ENCODE assay signal across 9 mouse cellular contexts in genomic region chr11:60178506-60178905, GRCm38 (mm10). TPM values are rescaled to one million over a fixed set of nuclear protein-coding genes. Genes with fewer than 3 reads are reported as not detected.
DNase-seq lines count a peak whose midpoint lies in the region; ATAC-seq and TF ChIP-seq lines count a peak whose summit lies in the region.
"Had no signal": no experiment of that assay in that cellular context is flagged by ENCODE, and none has a peak within 500 bp of the region (broad histone marks: within the 10 kb centered on the region; RNA-seq: fewer than 3 reads in every experiment).

No protein-coding gene starts in this region.

- no peaks in the 10 kb centered on the region for H3K27me3 ChIP-seq in E14TG2a.4 (ENCODE audit: insufficient read depth, low read length)
- H3K27me3 ChIP-seq in hindbrain, embryonic 12.5 days, result no peaks in the 10 kb centered on the region
- no peaks in the 10 kb centered on the region for H3K27me3 ChIP-seq in lung, embryonic 14.5 days (ENCODE audit: insufficient read depth, low read length)

- TF ChIP-seq CTCF in E14TG2a.4 (conservative IDR thresholded peaks at IDR 0.05; ENCODE audit: low read length), result no peak
- no peak for TF ChIP-seq CTCF in lung, embryonic 14.5 days (IDR thresholded peaks at IDR 0.05; ENCODE audit: low read depth)

- H3K4me1 ChIP-seq in E14TG2a.4 (replicated peaks; ENCODE audit: low read depth, low read length), result peaks cover 82% of the 10 kb centered on the region
- H3K4me1 ChIP-seq in hindbrain, embryonic 12.5 days, result peaks cover 87% of the 10 kb centered on the region
- H3K4me1 ChIP-seq in lung, embryonic 14.5 days (ENCODE audit: insufficient read depth), result peaks cover 57% of the 10 kb centered on the region

- ATAC-seq in hindbrain, embryonic 12.5 days (ENCODE audit: low FRiP score), result no peak
- no peak for ATAC-seq in lung, embryonic 14.5 days (ENCODE audit: insufficient read depth)
- ATAC-seq in erythroblast, adult 5-6 weeks (replicated peaks; ENCODE audit: low FRiP score, poor library complexity, severe bottlenecking), result no peak

- peaks cover 32% of the 10 kb centered on the region for H3K36me3 ChIP-seq in E14TG2a.4 (ENCODE audit: insufficient read depth, low read length)
- H3K36me3 ChIP-seq in hindbrain, embryonic 12.5 days, result no peaks in the 10 kb centered on the region
- peaks cover 6% of the 10 kb centered on the region; the same call in 1 of the 2 replicates for H3K36me3 ChIP-seq in lung, embryonic 14.5 days (ENCODE audit: insufficient read depth)
- H3K36me3 ChIP-seq: midbrain, embryonic 12.5 days had no signal

- peak; percentile 54 to 79 for DNase-seq in adrenal gland, adult (ENCODE audit: inconsistent age in 2 of 2, low spot score in 1 of 2)
- no peak for DNase-seq in adrenal gland, postnatal 4 days (ENCODE audit: low spot score in 2 of 2)
- DNase-seq in lung, embryonic 14.5 days, result no peak
- no peak for DNase-seq in left cerebral cortex, postnatal 36 days (ENCODE audit: low spot score in 2 of 2)
- DNase-seq in right cerebral cortex, postnatal 10 days (ENCODE audit: low spot score in 2 of 2), result no peak

- intact Hi-C loops in left cerebral cortex, postnatal 36 days (cut with DNase I), result no loop called here

- peak overlapping the region; percentile 91 for H3K4me3 ChIP-seq in E14TG2a.4 (replicated peaks; ENCODE audit: low read length)
- no peak overlapping the region for H3K4me3 ChIP-seq in hindbrain, embryonic 12.5 days
- H3K4me3 ChIP-seq in lung, embryonic 14.5 days (ENCODE audit: low read depth, low read length), result no peak overlapping the region
- H3K4me3 ChIP-seq: midbrain, embryonic 12.5 days had no signal

- peak overlapping the region; percentile 98 for H3K4me2 ChIP-seq in hindbrain, embryonic 12.5 days (replicated peaks)
- H3K4me2 ChIP-seq in lung, embryonic 14.5 days, result 0 out of 2 replicates have a peak overlapping the region, but pooled peaks have one; percentile 100

- no peaks in the 10 kb centered on the region for H3K9me3 ChIP-seq in E14TG2a.4 (ENCODE audit: low read length)
- no peaks in the 10 kb centered on the region for H3K9me3 ChIP-seq in hindbrain, embryonic 12.5 days (replicated peaks)
- H3K9me3 ChIP-seq in lung, embryonic 14.5 days (ENCODE audit: low read depth, low read length), result no peaks in the 10 kb centered on the region
- H3K9me3 ChIP-seq: midbrain, embryonic 12.5 days had no signal

- H3K27ac ChIP-seq in hindbrain, embryonic 12.5 days, result peak overlapping the region; percentile 99
- no peak overlapping the region; the same call in 1 of the 2 replicates for H3K27ac ChIP-seq in lung, embryonic 14.5 days (ENCODE audit: low read depth)

- no peak overlapping the region for H3K9ac ChIP-seq in hindbrain, embryonic 12.5 days
- H3K9ac ChIP-seq in lung, embryonic 14.5 days, result no peak overlapping the region

RNA-seq across cellular contexts. Expression of gene Srebf1, which starts 43.9 kb away (rescaled TPM):
- total RNA-seq in adrenal gland, postnatal 4 days (2021), result 100 to 1,000 TPM; 135 to 160 TPM
- 49.2 and 51.9 TPM in 2 replicates for polyA plus RNA-seq in hindbrain, embryonic 12.5 days (2016; fragmentation: Nextera tagmentation; extraction: Ambion mirVana)
- polyA plus RNA-seq in lung, embryonic 14.5 days (2014; fragmentation: Nextera tagmentation; extraction: Ambion mirVana), result 73.9 and 77.2 TPM in 2 replicates
- total RNA-seq in left cerebral cortex, postnatal 36 days (2021), result 10 to 100 TPM; 48.2 to 63.2 TPM
- total RNA-seq in erythroblast, adult 5-6 weeks (2015; ENCODE audit: low replicate concordance), result 1.3 and 13.0 TPM in 2 replicates
- total RNA-seq in erythroblast, adult 5-6 weeks (2017; ENCODE audit: low replicate concordance), result 4.6 and 12.2 TPM in 2 replicates

Comparison
In these comparisons a context has a peak if more than half of its experiments do, and no peak if none do; other contexts are left out.
1. DNase-seq: peak in adrenal gland, adult (2 of 2); none in adrenal gland, postnatal 4 days (0 of 2), lung, embryonic 14.5 days (single experiment), left cerebral cortex, postnatal 36 days (0 of 2) and right cerebral cortex, postnatal 10 days (0 of 2).